Mouse (Mus musculus): Measurements from ENCODE around the gene Nfkbie. TPM values are rescaled to one million over a fixed set of nuclear protein-coding genes. Genes with fewer than 3 reads are reported as not detected.

Nfkbie gene
- total and polyA plus RNA-seq, 3 experiments, result 78.7 to 136 (median 90.0) TPM

DNA sequence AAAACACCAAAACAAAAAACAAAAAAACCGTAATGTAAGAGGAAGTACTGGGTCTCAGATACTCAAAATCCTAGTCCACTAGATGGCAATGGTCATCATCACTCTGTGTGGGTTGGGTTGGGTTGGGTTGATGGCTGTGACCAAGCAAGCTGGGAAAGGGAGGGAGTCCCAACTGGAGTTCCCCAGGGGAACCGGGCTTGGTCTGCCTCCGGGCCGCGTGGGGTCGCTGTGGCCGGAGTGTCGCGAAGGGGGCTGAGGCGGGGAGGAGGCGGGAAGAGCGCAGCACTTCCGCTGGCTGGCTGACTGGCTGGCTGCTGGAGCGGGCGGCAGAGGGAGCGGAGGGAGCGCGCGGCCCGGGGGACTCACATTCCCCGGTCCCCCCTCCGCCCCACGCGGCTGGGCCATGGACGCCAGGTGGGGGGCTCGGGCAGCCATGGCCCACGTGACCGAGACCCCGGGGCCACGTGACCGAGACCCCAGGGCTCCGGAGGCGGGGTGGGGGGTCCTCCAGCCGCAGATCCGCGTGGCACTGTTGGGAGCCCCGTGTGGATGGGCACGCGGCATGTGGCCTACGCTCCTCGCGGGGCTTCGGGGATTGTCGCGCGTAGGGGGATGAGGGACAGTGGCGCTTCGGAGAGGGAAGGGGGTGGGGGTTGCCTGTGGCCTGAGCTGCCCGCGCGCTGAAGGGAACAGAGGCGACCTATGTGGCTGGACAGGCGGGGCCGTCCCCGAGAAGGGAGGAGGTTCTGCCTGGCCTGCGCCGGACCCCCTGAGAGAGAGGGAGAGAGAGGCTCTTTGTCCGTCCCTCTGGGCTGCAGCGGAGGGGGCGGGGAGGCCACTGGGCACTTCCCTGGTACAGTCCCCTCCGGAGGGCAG lies 8.4 kb downstream of the Nfkbie start, which contains the start of gene Slc35b2 (continued):
- TF ChIP-seq TCF12 (IDR thresholded peaks at IDR 0.05; ENCODE audit: low read depth, low read length), result peak; percentile 75

- in situ Hi-C loops (cut with MboI; ENCODE audit: low pct_ligation_motif_present, low pct_unique_long_range_greater_than_20kb, low sequenced_read_pairs) (no loop called here), dilution Hi-C loops (cut with MboI; ENCODE audit: extremely low pct_ligation_motif_present, extremely low pct_unique_long_range_greater_than_20kb, low sequenced_read_pairs) (no loop called here)
- Histone ChIP-seq H3K27ac (ENCODE audit: insufficient read depth, low read depth) (peak overlapping the region; percentile 98), H3K4me3 (replicated peaks in 1 of 3; ENCODE audit: low read depth in 2 of 3, low read length in 2 of 3, poor library complexity in 1 of 3) (peak overlapping the region; percentile 75 to 87 (median 80)), H3K36me3 (replicated peaks in 1 of 2; ENCODE audit: control insufficient read depth in 1 of 2, insufficient read depth in 1 of 2, low read length in 1 of 2) (peaks cover 58 to 74% of the 10 kb centered on the region in 2 experiments), H3K79me2 (replicated peaks; ENCODE audit: control insufficient read depth, extremely low read depth, insufficient read depth, poor library complexity, severe bottlenecking) (peaks cover 36% of the 10 kb centered on the region), H3K9me3 (replicated peaks; ENCODE audit: low read length) (no peaks in the 10 kb centered on the region), H3K4me1 (ENCODE audit: control insufficient read depth in 1 of 2, insufficient read depth in 2 of 2) (peaks cover 43 to 74% of the 10 kb centered on the region in 2 experiments), H3K9ac (ENCODE audit: insufficient read depth, low read depth) (peak overlapping the region; percentile 89), H3K4me2 (ENCODE audit: insufficient read depth, low read depth, poor library complexity, severe bottlenecking) (peak overlapping the region; percentile 83), H3K27me3 (replicated peaks) (no peaks in the 10 kb centered on the region)
- TF ChIP-seq EP300 (IDR thresholded peaks at IDR 0.05; ENCODE audit: low read length) (no peak), NELFE (IDR thresholded peaks at IDR 0.05; ENCODE audit: low read depth, low read length) (peak; percentile 17; the same call in 1 of the 2 replicates), TCF12 (IDR thresholded peaks at IDR 0.05; ENCODE audit: low read depth, low read length) (no peak; the same call in 1 of the 2 replicates), SIN3A (IDR thresholded peaks at IDR 0.05; ENCODE audit: low read length) (peak; percentile 19; the same call in 1 of the 2 replicates), RCOR1 (conservative IDR thresholded peaks at IDR 0.05; ENCODE audit: low read depth, low read length) (no peak), POLR2AphosphoS2 (IDR thresholded peaks at IDR 0.05; ENCODE audit: low read depth, low read length) (no peak; the same call in 1 of the 2 replicates), CHD2 (IDR thresholded peaks at IDR 0.05; ENCODE audit: low read length) (peak; percentile 4; the same call in 1 of the 2 replicates), UBTF (IDR thresholded peaks at IDR 0.05; ENCODE audit: low read depth, low read length) (no peak), ELF1 (IDR thresholded peaks at IDR 0.05; ENCODE audit: low read depth, low read length) (no peak; the same call in 1 of the 2 replicates), SMC3 (IDR thresholded peaks at IDR 0.05; ENCODE audit: low read depth, low read length) (peak; percentile 1; the same call in 1 of the 2 replicates), MAZ (IDR thresholded peaks at IDR 0.05; ENCODE audit: low read depth, low read length) (no peak)
- DNase-seq (ENCODE audit: extremely low read depth), result no peak
Observed at GRCm38 (mm10) chr17:45564531-45565084, 9.1 kb downstream of the Nfkbie start.

GRCm38 (mm10) chr17:45565103-45565502 lies 9.6 kb downstream of the Nfkbie start:
- Histone ChIP-seq H3K9me3 (replicated peaks; ENCODE audit: low read length) (no peaks in the 10 kb centered on the region), H3K4me2 (ENCODE audit: insufficient read depth, low read depth, poor library complexity, severe bottlenecking) (peak overlapping the region; percentile 83), H3K4me1 (ENCODE audit: control insufficient read depth in 1 of 2, insufficient read depth in 2 of 2) (peaks cover 45 to 77% of the 10 kb centered on the region in 2 experiments), H3K9ac (ENCODE audit: insufficient read depth, low read depth) (peak overlapping the region; percentile 89), H3K79me2 (replicated peaks; ENCODE audit: control insufficient read depth, extremely low read depth, insufficient read depth, poor library complexity, severe bottlenecking) (peaks cover 41% of the 10 kb centered on the region), H3K4me3 (replicated peaks in 1 of 3; ENCODE audit: low read depth in 2 of 3, low read length in 2 of 3, poor library complexity in 1 of 3) (peak overlapping the region; percentile 75 to 87 (median 80)), H3K27ac (ENCODE audit: insufficient read depth, low read depth) (peak overlapping the region; percentile 98; the same call in 1 of the 2 replicates), H3K27me3 (replicated peaks) (no peaks in the 10 kb centered on the region), H3K36me3 (replicated peaks in 1 of 2; ENCODE audit: control insufficient read depth in 1 of 2, insufficient read depth in 1 of 2, low read length in 1 of 2) (peaks cover 61 to 74% of the 10 kb centered on the region in 2 experiments)
- dilution Hi-C loops (cut with MboI; ENCODE audit: extremely low pct_ligation_motif_present, extremely low pct_unique_long_range_greater_than_20kb, low sequenced_read_pairs) (no loop called here), in situ Hi-C loops (cut with MboI; ENCODE audit: low pct_ligation_motif_present, low pct_unique_long_range_greater_than_20kb, low sequenced_read_pairs) (no loop called here)
- DNase-seq (ENCODE audit: extremely low read depth), result no peak
- TF ChIP-seq NRF1 (IDR thresholded peaks at IDR 0.05; ENCODE audit: low read depth, low read length), result peak; percentile 78
- peak; percentile 0; the same call in 1 of the 2 replicates for TF ChIP-seq SMC3 (IDR thresholded peaks at IDR 0.05; ENCODE audit: low read depth, low read length)
- TF ChIP-seq BHLHE40 (IDR thresholded peaks at IDR 0.05; ENCODE audit: low read depth, low read length), result no peak
- peak; percentile 1; the same call in 1 of the 2 replicates for TF ChIP-seq SIN3A (IDR thresholded peaks at IDR 0.05; ENCODE audit: low read length)

Data from CH12.LX (cell line).